Mouse (Mus musculus) induced T-regulatory cell, adult 2 months (primary cell): ENCODE measurements around the gene Msmp.

Experiments used
- DNase-seq: peaks from one replicate; pipeline ENCODE4 v3.0.0-alpha.2; 2012; ENCODE audit warnings: low read depth

Msmp gene

GRCm38 (mm10) chr4:43593453-43593852, 9.2 kb upstream of the Msmp start:
- DNase-seq: no peak

GRCm38 (mm10) chr4:43591961-43592360, 7.7 kb upstream of the Msmp start:
- DNase-seq: no peak

GRCm38 (mm10) chr4:43591543-43591942, 7.2 kb upstream of the Msmp start:
- peak; percentile 46 for DNase-seq

GRCm38 (mm10) chr4:43587681-43588080, 3.4 kb upstream of the Msmp start:
- no peak for DNase-seq

- DNase-seq: no peak
Measured at GRCm38 (mm10) chr4:43586411-43586810, 2.1 kb upstream of the Msmp start.

GRCm38 (mm10) chr4:43585682-43586081, 1.4 kb upstream of the Msmp start:
- no peak for DNase-seq

GRCm38 (mm10) chr4:43583421-43583820, 873 bp downstream of the Msmp start:
- no peak for DNase-seq

GRCm38 (mm10) chr4:43582241-43582640, 2.1 kb downstream of the Msmp start:
- DNase-seq: no peak

GRCm38 (mm10) chr4:43581381-43581780, 2.9 kb downstream of the Msmp start:
- no peak for DNase-seq

- DNase-seq: no peak
Measured at GRCm38 (mm10) chr4:43580721-43581120, 3.6 kb downstream of the Msmp start.

- DNase-seq: no peak
Measured at GRCm38 (mm10) chr4:43579731-43580130, 4.6 kb downstream of the Msmp start.

GRCm38 (mm10) chr4:43579256-43579655, 5.0 kb downstream of the Msmp start:
- DNase-seq: no peak

- peak; percentile 90 for DNase-seq
Measured at GRCm38 (mm10) chr4:43578376-43579204, 5.7 kb downstream of the Msmp start, which contains the start of the genes Rgp1 and Gba2. Gene Rgp1 (plus strand): TSS chr4:43578715. Gene Gba2 (minus strand): TSS chr4:43578873.

GRCm38 (mm10) chr4:43577237-43577881, 6.9 kb downstream of the Msmp start:
- DNase-seq: peak; percentile 41

- no peak for DNase-seq
Measured at GRCm38 (mm10) chr4:43575356-43575755, 8.9 kb downstream of the Msmp start.

- DNase-seq: no peak
Measured at GRCm38 (mm10) chr4:43573561-43573960, 10.7 kb downstream of the Msmp start.

- DNase-seq: no peak
Measured at GRCm38 (mm10) chr4:43571395-43572045, 12.8 kb downstream of the Msmp start.

GRCm38 (mm10) chr4:43567140-43567539, 17.2 kb downstream of the Msmp start:
- no peak for DNase-seq

GRCm38 (mm10) chr4:43564231-43564630, 20.1 kb downstream of the Msmp start:
- DNase-seq: no peak

- DNase-seq: no peak
Measured at GRCm38 (mm10) chr4:43563601-43563875, 20.8 kb downstream of the Msmp start.

- peak; percentile 71 for DNase-seq
Measured at GRCm38 (mm10) chr4:43562769-43563600, 21.3 kb downstream of the Msmp start.
